Mouse (Mus musculus) adrenal gland, postnatal 14 days (tissue): ENCODE measurements at regions not wholly inside any gene's neighbourhood (a gene's known extent, or its start where the extent isn't known, plus 50 kb on each side); places are given as distances from the start of the nearest gene placed in this dataset.

Experiments
- DNase-seq: peaks from one replicate; pipeline ENCODE4 v3.0.0; 2021; ENCODE audit warnings: mixed read lengths

- no peak for DNase-seq
These were observed 140.4 kb upstream of the Egfl6 start for GRCm38 (mm10) chrX:166725761-166726503.

- DNase-seq = no peak
These were observed 132.6 kb upstream of the Egfl6 start for GRCm38 (mm10) chrX:166718075-166718474.

GRCm38 (mm10) chrX:166709306-166709705, 123.8 kb upstream of the Egfl6 start:
- DNase-seq = no peak

- DNase-seq = no peak
These were observed 122.6 kb upstream of the Egfl6 start for GRCm38 (mm10) chrX:166708106-166708505.

- DNase-seq = no peak
These were observed 121.5 kb upstream of the Egfl6 start for GRCm38 (mm10) chrX:166707029-166707428.

- DNase-seq = no peak
These were observed 118.8 kb upstream of the Egfl6 start for GRCm38 (mm10) chrX:166704311-166704710.

GRCm38 (mm10) chrX:166694219-166694618, 108.7 kb upstream of the Egfl6 start:
- no peak for DNase-seq

- DNase-seq = no peak
These were observed 103.3 kb upstream of the Egfl6 start for GRCm38 (mm10) chrX:166688779-166689178.

GRCm38 (mm10) chrX:166673404-166673803, 87.9 kb upstream of the Egfl6 start:
- DNase-seq = no peak

GRCm38 (mm10) chrX:166672617-166673016, 87.1 kb upstream of the Egfl6 start:
- DNase-seq = no peak

GRCm38 (mm10) chrX:166671853-166672252, 86.3 kb upstream of the Egfl6 start:
- DNase-seq = no peak

GRCm38 (mm10) chrX:166666304-166666703, 80.8 kb upstream of the Egfl6 start:
- DNase-seq = no peak

- peak; percentile 77 for DNase-seq
These were observed 76.3 kb upstream of the Egfl6 start for GRCm38 (mm10) chrX:166661808-166662207.

- DNase-seq = peak; percentile 74
These were observed 75.7 kb upstream of the Egfl6 start for GRCm38 (mm10) chrX:166661043-166661718.

GRCm38 (mm10) chrX:166660715-166661042, 75.2 kb upstream of the Egfl6 start:
- no peak for DNase-seq

- peak; percentile 50 for DNase-seq
These were observed 66.9 kb upstream of the Egfl6 start for GRCm38 (mm10) chrX:166652400-166652799.

GRCm38 (mm10) chrX:166645713-166646112, 60.2 kb upstream of the Egfl6 start:
- DNase-seq = peak; percentile 6

- DNase-seq = no peak
These were observed 55.7 kb upstream of the Egfl6 start for GRCm38 (mm10) chrX:166641256-166641655.

GRCm38 (mm10) chrX:166640258-166640657, 54.7 kb upstream of the Egfl6 start:
- no peak for DNase-seq
